Mouse (Mus musculus) limb, embryonic 10.5 days (tissue): ENCODE measurements around the gene Ccne1. TPM values are rescaled to one million over a fixed set of nuclear protein-coding genes. Genes with fewer than 3 reads are reported as not detected.
"Not testable (repeated sequence)": the region's sequence is repeated elsewhere in the genome, so short reads cannot be mapped to it uniquely, and the experiment has no call there.

ENCODE experiments used
- DNase-seq: peaks from one replicate; pipeline ENCODE4 v3.0.0-alpha.2; 2017; ENCODE audit warnings: low spot score
- H3K27ac ChIP-seq: fragments of 300-500 bp; sonication (generic); 2 replicates; pipeline ENCODE4 v1.5.1; 2016; ENCODE audit warnings: mild to moderate bottlenecking
- H3K27me3 ChIP-seq: fragments of 300-500 bp; sonication (generic); 2 replicates; pipeline ENCODE4 v1.6.1; 2016; ENCODE audit warnings: low read depth, mild to moderate bottlenecking; ENCODE audit not compliant: poor library complexity, severe bottlenecking
- H3K36me3 ChIP-seq: fragments of 300-500 bp; sonication (generic); 2 replicates; pipeline ENCODE4 v1.6.1; 2016; ENCODE audit warnings: mild to moderate bottlenecking, moderate library complexity
- H3K4me1 ChIP-seq: fragments of 300-500 bp; sonication (generic); 2 replicates; pipeline ENCODE4 v1.6.1; 2016
- H3K4me3 ChIP-seq: fragments of 300-500 bp; sonication (generic); 2 replicates; pipeline ENCODE4 v1.5.1; 2016; ENCODE audit warnings: mild to moderate bottlenecking, moderate library complexity
- H3K9me3 ChIP-seq: fragments of 300-500 bp; sonication (generic); replicated peaks from 2 replicates; pipeline ENCODE4 v1.6.1; 2016; ENCODE audit warnings: mild to moderate bottlenecking
- WGBS: fragments of 180-500 bp; shearing (Covaris S2); methylation state at CpG from one replicate; pipeline ENCODE4 v1.1.7; 2016; 5-methylcytosine and 5-hydroxymethylcytosine counted together
- polyA plus RNA-seq: library from polyadenylated mRNA; unstranded; fragments of >200 nt; fragmentation: Nextera tagmentation; extraction: Ambion mirVana; gene quantifications from 2 replicates; pipeline ENCODE4 v1.2.1, GENCODE M21; 2016

Ccne1 gene
- polyA plus RNA-seq = 158 and 194 TPM in 2 replicates

DNA sequence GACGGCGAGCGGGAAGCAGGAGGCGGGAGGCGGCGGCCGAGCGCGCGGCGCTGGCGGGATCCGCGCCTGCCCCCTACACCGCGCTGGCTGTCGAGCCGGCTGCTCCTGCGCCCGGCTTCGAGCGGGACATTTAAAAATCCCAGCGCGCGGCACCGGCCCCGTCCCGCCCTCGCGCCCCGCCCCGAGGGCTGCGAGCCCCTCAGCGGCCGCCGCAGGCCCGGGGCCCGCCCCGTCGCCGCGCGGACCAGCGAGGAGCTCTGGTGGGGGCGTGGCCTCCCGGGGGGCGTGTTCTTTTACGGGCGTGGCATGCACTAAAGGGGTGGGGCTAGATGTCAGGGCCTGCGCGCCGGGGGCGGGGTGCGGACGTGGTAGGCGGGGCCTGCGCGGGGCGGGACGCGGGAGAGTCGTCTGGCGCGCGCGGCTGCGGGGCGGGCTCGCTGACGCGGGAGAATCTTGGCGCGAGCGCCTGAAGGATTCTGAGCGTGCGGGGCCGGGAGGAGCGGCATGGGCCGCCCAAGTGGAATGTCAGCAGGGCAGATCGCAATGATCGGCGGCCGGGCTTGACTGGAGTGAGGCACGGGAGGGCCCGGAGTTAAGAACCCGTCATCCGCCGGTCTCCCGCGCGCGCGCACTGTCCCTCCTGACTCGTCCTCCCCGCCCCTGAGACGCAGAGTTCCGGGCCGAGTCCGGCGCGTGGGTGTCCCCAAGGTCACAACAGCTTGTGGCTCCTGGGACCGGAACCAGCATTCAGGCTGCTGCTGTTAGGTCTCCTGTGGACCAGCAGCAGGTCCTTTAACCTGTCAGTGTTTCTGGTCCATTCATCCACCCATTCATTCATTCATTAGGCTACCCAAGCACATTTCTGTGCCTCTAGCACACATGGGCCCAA lies at the start of gene Ccne1:
Ccne1 (minus strand) TSS at position 164 of the 889 bp plus-strand sequence.
- Histone ChIP-seq H3K4me3 (peak within 1 kb of the TSS; percentile 89), H3K36me3 (peaks cover 30% of the 10 kb centered on the region), H3K4me1 (peaks cover 58% of the 10 kb centered on the region), H3K9me3 (no peaks in the 10 kb centered on the region), H3K27me3 (no peaks in the 10 kb centered on the region), H3K27ac (peak within 1 kb of the TSS; percentile 94)
- under 1% methylated on average over 102 of the region's 102 CpGs for WGBS
- DNase-seq = peak; percentile 99

DNA sequence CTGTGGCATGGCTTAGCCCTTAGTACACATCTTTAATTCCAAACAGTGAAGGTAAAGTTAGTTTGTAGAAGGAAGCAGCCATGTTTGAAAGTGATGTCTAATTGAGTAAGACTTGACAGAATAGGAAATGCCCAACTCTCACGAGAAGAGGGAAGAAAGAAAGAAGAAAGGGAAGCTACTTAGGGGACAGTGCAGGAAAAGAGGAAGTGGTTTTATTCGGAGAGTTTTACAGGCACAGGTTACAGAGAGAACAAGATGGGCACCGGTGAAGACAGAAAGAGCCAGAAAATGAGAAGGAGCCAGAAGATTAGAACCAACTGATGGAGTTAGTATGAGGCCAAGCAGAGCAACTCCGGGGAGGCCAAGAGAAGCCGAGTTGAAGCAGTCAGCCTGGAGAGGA lies 48.5 kb upstream of the Ccne1 start:
- Histone ChIP-seq H3K27me3 (no peaks in the 10 kb centered on the region), H3K4me1 (peaks cover 3% of the 10 kb centered on the region; the same call in 1 of the 2 replicates), H3K9me3 (no peaks in the 10 kb centered on the region), H3K4me3 (no peak overlapping the region), H3K36me3 (no peaks in the 10 kb centered on the region), H3K27ac (no peak overlapping the region)
- DNase-seq = no peak
- WGBS = 88% methylated on average over 5 of the region's 5 CpGs

DNA sequence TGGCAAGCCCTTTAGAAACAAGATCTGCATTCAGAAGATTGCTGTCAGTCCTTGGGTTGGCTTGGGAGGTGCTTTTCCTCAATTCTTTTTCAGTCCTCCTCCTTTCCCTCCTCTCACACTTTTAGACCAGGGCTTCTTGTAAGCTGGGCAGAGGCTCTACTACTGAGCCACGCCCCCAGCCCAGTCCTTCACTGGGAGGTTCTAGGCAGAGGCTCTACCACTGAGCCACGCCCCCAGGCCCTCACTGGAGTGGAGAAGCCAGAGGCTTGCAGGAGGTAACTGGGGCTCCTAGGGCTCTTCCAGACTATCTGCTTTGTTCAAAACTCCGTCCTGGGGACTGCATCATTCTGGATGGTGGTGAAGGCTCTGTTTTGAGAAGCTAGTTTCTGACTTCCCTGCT lies 45.2 kb upstream of the Ccne1 start:
- H3K27me3 ChIP-seq = no peaks in the 10 kb centered on the region
- H3K4me3 ChIP-seq = no peak overlapping the region
- H3K27ac ChIP-seq = no peak overlapping the region
- H3K36me3 ChIP-seq = no peaks in the 10 kb centered on the region
- 80% methylated on average over 3 of the region's 3 CpGs for WGBS
- H3K4me1 ChIP-seq = peaks cover 3% of the 10 kb centered on the region; the same call in 1 of the 2 replicates
- no peaks in the 10 kb centered on the region for H3K9me3 ChIP-seq
- no peak for DNase-seq

DNA sequence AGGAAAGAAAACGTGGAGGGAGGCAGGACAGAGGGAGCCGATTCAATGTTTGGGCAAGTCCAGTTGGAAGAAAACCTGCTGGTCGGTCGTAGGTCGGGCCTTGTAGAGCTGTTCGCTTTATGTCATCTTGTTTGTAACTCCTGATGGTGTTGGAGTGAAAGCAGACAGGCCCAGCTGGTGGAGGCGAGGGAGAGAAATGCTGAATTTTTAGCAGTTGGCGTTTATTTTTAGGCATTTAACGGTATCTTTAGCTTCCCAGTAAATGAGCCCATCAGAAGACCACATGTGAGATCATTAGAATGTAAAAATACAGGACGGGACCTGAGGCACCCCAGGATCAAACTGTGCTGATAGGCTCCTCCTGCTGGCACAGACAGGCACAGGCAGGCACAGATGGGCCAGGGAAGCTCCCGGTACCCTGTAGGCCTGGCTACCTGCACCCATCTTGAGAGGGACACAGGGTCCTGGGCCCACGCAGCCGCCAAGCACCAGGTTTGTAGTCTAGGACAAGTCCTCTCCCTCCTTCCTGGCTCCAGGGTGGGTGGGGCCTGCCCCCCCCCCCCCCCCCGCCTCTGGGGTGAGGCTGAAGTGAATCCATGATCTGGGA lies 44.5 kb upstream of the Ccne1 start:
- DNase-seq = no peak
- Histone ChIP-seq H3K36me3 (no peaks in the 10 kb centered on the region), H3K4me3 (no peak overlapping the region), H3K27me3 (no peaks in the 10 kb centered on the region), H3K4me1 (peaks cover under 1% of the 10 kb centered on the region; the same call in 1 of the 2 replicates), H3K9me3 (no peaks in the 10 kb centered on the region), H3K27ac (no peak overlapping the region)
- WGBS = 74% methylated on average over 13 of the region's 14 CpGs

- Histone ChIP-seq H3K27me3 (no peaks in the 10 kb centered on the region), H3K27ac (no peak overlapping the region), H3K36me3 (no peaks in the 10 kb centered on the region), H3K9me3 (no peaks in the 10 kb centered on the region), H3K4me3 (no peak overlapping the region), H3K4me1 (peaks cover 14% of the 10 kb centered on the region)
- WGBS = 89% methylated on average over 6 of the region's 6 CpGs
- DNase-seq = no peak
These were observed 40.1 kb upstream of the Ccne1 start for GRCm38 (mm10) chr7:38147477-38147876.

DNA sequence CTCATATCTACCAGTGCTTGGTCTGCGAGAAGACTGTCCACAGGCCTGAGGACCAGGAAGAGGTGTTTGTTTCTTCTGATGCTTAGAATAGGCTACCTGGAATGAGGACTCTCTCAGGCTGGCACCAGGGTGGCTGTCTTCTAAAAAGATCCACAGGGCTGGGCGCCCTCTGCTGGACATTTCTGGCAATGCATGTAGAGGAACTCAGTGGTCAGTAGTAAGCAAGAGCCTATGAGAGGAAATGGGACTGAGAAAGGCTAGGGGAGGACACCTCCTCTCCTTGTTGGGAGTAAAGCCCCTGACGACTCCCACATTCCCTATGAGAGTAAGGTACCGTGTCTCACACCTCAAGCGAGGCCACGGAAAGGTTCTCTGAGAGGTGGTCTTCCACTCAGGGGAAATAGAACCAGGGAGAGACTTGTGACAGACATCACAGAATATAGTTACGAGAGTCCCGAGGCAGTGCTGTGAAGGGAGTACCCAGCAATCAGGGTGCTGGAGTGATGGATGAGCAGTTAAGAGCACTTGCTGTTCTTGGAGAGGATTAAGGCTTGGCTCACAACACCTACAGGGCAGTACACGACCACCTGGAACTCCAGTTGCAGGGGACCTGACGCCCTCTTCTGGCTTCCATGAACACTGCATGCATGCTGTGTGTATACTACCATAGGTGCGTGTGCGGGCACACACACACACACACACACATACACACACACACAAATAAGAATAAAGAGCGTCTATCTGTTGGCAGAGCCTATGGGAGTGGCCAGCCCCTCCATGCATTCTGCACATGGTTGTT lies 34.6 kb upstream of the Ccne1 start:
- no peak overlapping the region for H3K4me3 ChIP-seq
- H3K9me3 ChIP-seq = no peaks in the 10 kb centered on the region
- H3K36me3 ChIP-seq = no peaks in the 10 kb centered on the region
- peaks cover 23% of the 10 kb centered on the region for H3K4me1 ChIP-seq
- DNase-seq = peak; percentile 95
- H3K27ac ChIP-seq = no peak overlapping the region
- WGBS = 65% methylated on average over 13 of the region's 13 CpGs
- H3K27me3 ChIP-seq = no peaks in the 10 kb centered on the region; the same call in 1 of the 2 replicates

- Histone ChIP-seq H3K4me3 (no peak overlapping the region), H3K27me3 (no peaks in the 10 kb centered on the region; the same call in 1 of the 2 replicates), H3K9me3 (no peaks in the 10 kb centered on the region), H3K27ac (no peak overlapping the region), H3K4me1 (peaks cover 23% of the 10 kb centered on the region), H3K36me3 (no peaks in the 10 kb centered on the region)
- WGBS = 44% methylated on average over 9 of the region's 9 CpGs
- no peak for DNase-seq
These were observed 33.0 kb upstream of the Ccne1 start for GRCm38 (mm10) chr7:38140324-38140723.

GRCm38 (mm10) chr7:38134471-38134870 lies 27.1 kb upstream of the Ccne1 start:
- H3K4me1 ChIP-seq = peaks cover 22% of the 10 kb centered on the region
- WGBS = 93% methylated on average over 5 of the region's 5 CpGs

GRCm38 (mm10) chr7:38131186-38131585 lies 23.9 kb upstream of the Ccne1 start:
- H3K27ac ChIP-seq = peak overlapping the region; percentile 87
- H3K4me1 ChIP-seq = peaks cover 40% of the 10 kb centered on the region
- 36% methylated on average over 5 of the region's 5 CpGs for WGBS
- H3K9me3 ChIP-seq = no peaks in the 10 kb centered on the region
- H3K36me3 ChIP-seq = no peaks in the 10 kb centered on the region
- peak; percentile 70 for DNase-seq
- H3K4me3 ChIP-seq = no peak overlapping the region
- H3K27me3 ChIP-seq = no peaks in the 10 kb centered on the region

More at GRCm38 (mm10) chr7:38134471-38134870, 27.1 kb upstream of the Ccne1 start:
- Histone ChIP-seq H3K36me3 (no peaks in the 10 kb centered on the region), H3K27ac (no peak overlapping the region), H3K27me3 (no peaks in the 10 kb centered on the region), H3K4me3 (no peak overlapping the region), H3K9me3 (no peaks in the 10 kb centered on the region)
- DNase-seq = no peak

- Histone ChIP-seq H3K4me3 (peak overlapping the region; percentile 34), H3K36me3 (no peaks in the 10 kb centered on the region), H3K4me1 (peaks cover 40% of the 10 kb centered on the region), H3K27ac (peak overlapping the region; percentile 87), H3K27me3 (no peaks in the 10 kb centered on the region), H3K9me3 (no peaks in the 10 kb centered on the region)
- DNase-seq = peak; percentile 73
- WGBS = 42% methylated on average over 26 of the region's 26 CpGs
These were observed 22.8 kb upstream of the Ccne1 start for GRCm38 (mm10) chr7:38129986-38130729.

GRCm38 (mm10) chr7:38129491-38129890 lies 22.2 kb upstream of the Ccne1 start:
- DNase-seq = no peak
- H3K4me3 ChIP-seq = peak overlapping the region; percentile 34; the same call in 1 of the 2 replicates
- H3K4me1 ChIP-seq = peaks cover 40% of the 10 kb centered on the region
- H3K36me3 ChIP-seq = no peaks in the 10 kb centered on the region
- H3K9me3 ChIP-seq = no peaks in the 10 kb centered on the region
- no peaks in the 10 kb centered on the region for H3K27me3 ChIP-seq
- peak overlapping the region; percentile 87 for H3K27ac ChIP-seq
- 88% methylated on average over 6 of the region's 6 CpGs for WGBS

GRCm38 (mm10) chr7:38128256-38128655 lies 20.9 kb upstream of the Ccne1 start:
- DNase-seq, H3K4me3 ChIP-seq, H3K9me3 ChIP-seq, H3K27me3 ChIP-seq, H3K36me3 ChIP-seq: not testable (repeated sequence)
- 75% methylated on average over 5 of the region's 5 CpGs for WGBS
- peaks cover 40% of the 10 kb centered on the region for H3K4me1 ChIP-seq
- 0 out of 2 replicates have a peak overlapping the region, but pooled peaks have one; percentile 42 for H3K27ac ChIP-seq
